Mouse (Mus musculus) lung, postnatal 10 days (tissue): ENCODE measurements around the gene Vmn1r81.

ENCODE experiments used
- DNase-seq: peaks from one replicate; pipeline ENCODE4 v3.0.0; 2021

The Vmn1r81 gene

DNA sequence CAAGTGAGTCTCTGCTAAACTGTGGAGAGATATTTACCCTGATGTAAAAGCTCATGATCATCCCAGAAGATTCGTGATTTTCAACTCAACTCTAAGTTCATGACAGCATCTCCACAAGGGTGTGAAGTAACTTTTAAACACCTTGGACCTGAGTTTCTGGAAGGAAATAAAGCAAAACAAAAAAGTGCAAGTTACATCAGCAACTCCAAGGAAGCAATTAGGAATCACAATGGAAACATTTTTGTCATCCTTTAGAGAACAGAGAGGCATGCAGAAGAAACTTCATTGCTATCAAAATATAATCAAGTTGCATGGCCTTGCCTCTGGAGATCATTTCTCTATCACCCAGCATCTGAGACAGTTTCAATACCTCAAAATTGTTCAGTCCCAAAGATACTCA, at the start of gene Vmn1r81:
TSS of gene Vmn1r81 (minus strand) at position 101 of the 400 bp plus-strand sequence.
- no peak for DNase-seq

DNA sequence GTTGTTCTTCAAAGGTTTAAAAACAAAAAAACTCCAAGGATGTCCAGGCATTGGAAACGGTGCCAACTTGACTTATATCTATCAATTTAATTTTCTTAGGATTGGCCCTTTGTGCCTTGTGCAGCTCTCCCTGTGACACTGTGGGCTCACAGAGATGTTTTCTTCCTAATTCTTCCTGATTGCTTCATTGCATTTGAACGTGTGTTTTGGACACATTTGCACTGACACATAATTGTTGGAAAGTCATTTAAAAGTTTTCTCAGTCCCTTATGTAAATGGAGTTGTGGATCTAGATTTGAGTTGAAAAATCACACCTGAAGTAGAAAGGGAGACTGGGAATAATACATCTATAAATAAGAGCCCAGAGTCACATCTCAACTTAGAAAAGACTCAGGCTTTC, 32.1 kb upstream of the Vmn1r81 start, which contains the start of gene Vmn1r82:
TSS of gene Vmn1r82 (plus strand) at position 301 of the 400 bp plus-strand sequence.
- DNase-seq, result no peak

GRCm38 (mm10) chr7:12204141-12204540, 63.9 kb downstream of the Vmn1r81 start:
- no peak for DNase-seq
